Mouse (Mus musculus) adrenal gland, adult 18-20 months (tissue): ENCODE results near the gene Hsdl2. TPM values are rescaled to one million over a fixed set of nuclear protein-coding genes. Genes with fewer than 3 reads are reported as not detected.

Experiments
- DNase-seq, 2 experiments: peaks; one replicate each; pipeline ENCODE4 v3.0.0; 2021 to 2022; ENCODE audit warnings: low spot score in 2 of 2
- total RNA-seq, 2 experiments: library from RNA; stranded (reverse); gene quantifications; 1 replicate in 1 of 2; 2 replicates in 1 of 2; pipeline ENCODE4 v1.2.3; 2021

Hsdl2 gene
- total RNA-seq, 2 experiments from 2014 or later = 69.3 to 117 TPM

DNA sequence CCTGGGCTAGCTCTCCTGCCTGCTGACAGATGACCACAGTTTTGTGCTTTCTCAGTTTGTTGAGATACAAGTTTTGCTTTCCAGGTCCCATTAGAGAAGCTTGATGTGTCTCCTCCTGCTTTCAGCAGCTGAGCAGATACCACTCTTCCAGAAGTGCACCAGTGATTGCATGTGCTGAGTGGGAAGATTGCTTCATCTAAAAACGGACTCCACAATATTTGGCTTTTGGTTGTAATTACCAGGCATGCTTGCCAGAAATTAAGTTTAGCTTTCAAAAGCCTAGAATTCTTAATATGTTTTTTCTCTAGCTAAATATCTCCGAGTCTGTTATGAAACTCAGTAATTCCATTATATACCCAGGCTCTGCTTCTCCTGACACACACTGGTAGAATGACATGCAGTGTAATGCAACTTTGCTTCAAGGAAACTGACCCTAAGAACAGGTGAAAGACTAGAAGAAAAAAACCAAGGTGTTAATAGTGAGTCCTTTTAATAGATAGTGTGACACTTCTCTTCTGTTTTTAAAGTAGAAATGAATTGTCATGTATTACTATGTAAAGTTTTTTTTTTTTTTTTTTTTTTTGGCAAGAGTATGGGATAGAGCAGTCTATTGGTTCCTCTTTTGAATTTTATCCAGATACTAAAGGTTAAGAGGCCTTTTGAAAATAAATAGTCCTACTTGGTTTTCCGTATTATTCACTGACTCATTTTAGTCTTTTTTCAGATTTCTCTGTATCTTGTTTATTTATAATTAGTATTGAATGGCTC lies 85.4 kb downstream of the Hsdl2 start:
- DNase-seq = no peak

DNA sequence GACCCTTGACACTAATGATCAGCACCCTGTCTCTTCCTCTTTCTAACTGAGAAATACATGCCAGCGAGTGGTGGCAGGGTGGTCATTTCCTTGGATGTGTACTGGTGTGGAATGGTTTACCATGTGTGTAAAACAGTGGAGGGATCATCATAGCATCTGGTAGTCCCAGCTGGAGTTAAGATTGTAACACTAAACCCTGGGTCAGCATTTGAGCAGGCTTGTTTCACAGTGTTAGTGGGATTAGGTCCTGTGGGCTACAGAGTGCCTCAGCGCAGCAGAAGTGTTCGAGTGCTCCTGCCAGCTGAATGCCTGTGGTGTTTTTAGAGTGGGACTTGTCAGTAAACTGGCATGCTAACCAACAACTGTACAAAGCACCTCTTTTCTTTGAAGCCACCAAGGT lies 86.7 kb downstream of the Hsdl2 start:
- DNase-seq = no peak

Other genes starting within 250 kb of the Hsdl2 start
- 1 to 10 TPM; 3.8 to 4.7 TPM for gene Susd1, start 142.9 kb upstream of the Hsdl2 start, total RNA-seq
- gene Ptbp3, start 32.2 kb upstream of the Hsdl2 start, total RNA-seq = 100 to 1,000 TPM in 1 of 2 experiments, 10 to 100 TPM in 1; 80.6 to 101 TPM
- 10 to 100 TPM; 11.2 to 13.2 TPM for gene E130308A19Rik, start 44.6 kb downstream of the Hsdl2 start, total RNA-seq
- gene Inip, start 220.0 kb downstream of the Hsdl2 start, total RNA-seq = 10 to 100 TPM; 17.5 to 17.6 TPM
- 1 to 10 TPM; 4.1 to 5.1 TPM for gene Snx30, start 224.3 kb downstream of the Hsdl2 start, total RNA-seq